Mouse (Mus musculus): Measurements from ENCODE around the gene Slc4a8. TPM values are rescaled to one million over a fixed set of nuclear protein-coding genes. Genes with fewer than 3 reads are reported as not detected.

Slc4a8 gene
- polyA plus RNA-seq, 1 experiment from 2014 or later = 2.2 TPM

DNA sequence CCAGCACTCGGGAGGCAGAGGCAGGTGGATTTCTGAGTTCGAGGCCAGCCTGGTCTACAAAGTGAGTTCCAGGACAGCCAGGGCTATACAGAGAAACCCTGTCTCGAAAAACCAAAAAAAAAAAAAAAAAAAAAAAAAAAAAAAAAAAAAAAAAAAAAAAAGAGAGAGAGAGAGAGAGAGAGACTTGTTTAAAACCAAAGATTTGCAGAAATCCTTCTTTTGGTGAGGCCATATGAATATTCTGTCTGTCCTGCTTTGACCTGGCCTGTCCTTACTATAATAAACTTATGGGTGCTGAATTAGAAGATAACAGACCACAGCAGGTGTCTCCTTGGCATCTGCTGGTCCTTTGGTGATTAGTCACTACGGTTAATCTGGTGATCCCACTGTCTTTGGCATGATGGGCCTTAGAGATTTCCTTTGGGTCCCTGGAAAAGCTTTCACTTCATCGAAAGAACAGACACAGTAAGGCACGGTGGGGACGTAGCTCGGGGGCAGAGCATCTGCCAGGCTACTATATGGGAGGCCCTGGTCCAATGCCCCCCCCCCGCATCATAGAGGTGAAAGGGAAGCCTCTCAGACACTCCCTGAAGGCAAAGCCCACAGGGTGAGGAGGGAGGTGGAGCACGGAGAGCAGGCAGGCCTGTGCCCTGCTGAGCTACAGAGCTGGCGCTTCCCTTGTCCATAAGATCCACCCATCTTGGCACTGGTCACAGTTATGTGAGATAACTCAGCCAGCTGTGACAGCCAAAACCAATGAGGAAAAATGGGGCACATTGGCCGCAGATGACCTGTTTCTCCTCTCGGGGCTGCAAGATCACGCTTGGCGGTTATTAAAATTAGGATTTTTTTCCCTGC lies 26.2 kb upstream of the Slc4a8 start:
- Histone ChIP-seq H3K4me1 (replicated peaks; ENCODE audit: control insufficient read depth, insufficient read depth) (no peaks in the 10 kb centered on the region), H3K9me3 (ENCODE audit: control insufficient read depth, low read length) (no peaks in the 10 kb centered on the region), H3K36me3 (ENCODE audit: control insufficient read depth, insufficient read depth, low read length) (no peaks in the 10 kb centered on the region), H3K9ac (ENCODE audit: low read length) (no peak overlapping the region), H3K27me3 (ENCODE audit: control insufficient read depth, insufficient read depth, low read length) (no peaks in the 10 kb centered on the region), H3K27ac (replicated peaks) (no peak overlapping the region), H3K4me2 (replicated peaks; ENCODE audit: low read depth) (no peak overlapping the region), H3K4me3 (ENCODE audit: low read depth, low read length) (no peak overlapping the region)
- TF ChIP-seq EP300 (optimal IDR thresholded peaks at IDR 0.05) (no peak), CTCF (IDR thresholded peaks at IDR 0.05; ENCODE audit: low read depth) (no peak)
- ATAC-seq (ENCODE audit: low FRiP score, low TSS enrichment) (no peak), DNase-seq (ENCODE audit: low spot score) (no peak)
- 86% methylated on average over 14 of the region's 15 CpGs for WGBS

DNA sequence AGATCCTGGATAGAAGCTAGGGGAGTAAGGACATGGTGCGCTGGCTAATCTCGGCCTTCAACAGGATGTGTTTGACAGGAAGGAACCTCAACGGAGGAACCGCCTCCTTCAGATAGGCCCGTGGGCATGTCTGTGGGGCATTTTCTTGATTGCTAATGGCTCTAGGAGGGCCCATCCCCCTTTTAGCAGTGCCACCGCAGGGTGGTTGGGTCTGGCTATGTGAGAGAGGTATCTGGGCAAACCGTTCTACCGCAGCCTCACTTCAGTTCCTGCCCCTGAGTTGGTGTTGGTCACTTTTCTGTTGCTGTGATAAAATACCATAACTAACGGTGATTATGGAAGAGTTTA lies 25.6 kb upstream of the Slc4a8 start:
- 85% methylated on average over 9 of the region's 9 CpGs for WGBS

DNA sequence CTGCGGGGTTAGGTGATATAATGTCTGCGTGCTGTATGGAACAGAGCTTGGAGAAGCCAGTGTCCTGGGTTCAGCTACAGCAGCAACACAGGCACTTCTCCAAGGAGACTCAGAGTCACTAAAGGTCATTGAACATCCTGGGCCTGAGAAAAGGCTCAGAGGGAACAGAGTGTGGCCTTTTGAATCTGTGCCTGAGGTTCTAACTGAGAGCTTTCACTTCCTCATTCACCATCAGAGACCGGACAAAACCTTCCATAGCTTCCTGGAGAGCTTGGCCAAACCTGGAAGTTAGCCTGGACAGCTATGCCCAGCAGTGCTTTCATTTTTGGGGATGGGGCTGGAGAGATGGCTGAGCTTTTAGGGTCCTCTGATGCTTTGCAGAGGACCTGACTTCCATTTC lies 23.9 kb upstream of the Slc4a8 start:
- TF ChIP-seq EP300 (optimal IDR thresholded peaks at IDR 0.05) (no peak), CTCF (IDR thresholded peaks at IDR 0.05; ENCODE audit: low read depth) (no peak)
- Histone ChIP-seq H3K9me3 (ENCODE audit: control insufficient read depth, low read length) (no peaks in the 10 kb centered on the region), H3K27ac (replicated peaks) (no peak overlapping the region), H3K36me3 (ENCODE audit: control insufficient read depth, insufficient read depth, low read length) (no peaks in the 10 kb centered on the region), H3K4me2 (replicated peaks; ENCODE audit: low read depth) (no peak overlapping the region), H3K9ac (ENCODE audit: low read length) (no peak overlapping the region), H3K4me1 (replicated peaks; ENCODE audit: control insufficient read depth, insufficient read depth) (no peaks in the 10 kb centered on the region), H3K4me3 (ENCODE audit: low read depth, low read length) (no peak overlapping the region), H3K27me3 (ENCODE audit: control insufficient read depth, insufficient read depth, low read length) (no peaks in the 10 kb centered on the region)
- ATAC-seq (ENCODE audit: low FRiP score, low TSS enrichment) (peak; percentile 21; the same call in 1 of the 2 replicates), DNase-seq (ENCODE audit: low spot score) (no peak)
- WGBS = 84% methylated on average over 3 of the region's 3 CpGs

More for the DNA sequence above, 25.6 kb upstream of the Slc4a8 start:
- Histone ChIP-seq H3K27me3 (ENCODE audit: control insufficient read depth, insufficient read depth, low read length) (no peaks in the 10 kb centered on the region), H3K4me2 (replicated peaks; ENCODE audit: low read depth) (no peak overlapping the region), H3K4me3 (ENCODE audit: low read depth, low read length) (no peak overlapping the region), H3K27ac (replicated peaks) (no peak overlapping the region), H3K9ac (ENCODE audit: low read length) (no peak overlapping the region), H3K4me1 (replicated peaks; ENCODE audit: control insufficient read depth, insufficient read depth) (no peaks in the 10 kb centered on the region), H3K36me3 (ENCODE audit: control insufficient read depth, insufficient read depth, low read length) (no peaks in the 10 kb centered on the region), H3K9me3 (ENCODE audit: control insufficient read depth, low read length) (no peaks in the 10 kb centered on the region)
- DNase-seq (ENCODE audit: low spot score) (no peak), ATAC-seq (ENCODE audit: low FRiP score, low TSS enrichment) (no peak)
- TF ChIP-seq CTCF (IDR thresholded peaks at IDR 0.05; ENCODE audit: low read depth) = no peak
- no peak for TF ChIP-seq EP300 (optimal IDR thresholded peaks at IDR 0.05)

DNA sequence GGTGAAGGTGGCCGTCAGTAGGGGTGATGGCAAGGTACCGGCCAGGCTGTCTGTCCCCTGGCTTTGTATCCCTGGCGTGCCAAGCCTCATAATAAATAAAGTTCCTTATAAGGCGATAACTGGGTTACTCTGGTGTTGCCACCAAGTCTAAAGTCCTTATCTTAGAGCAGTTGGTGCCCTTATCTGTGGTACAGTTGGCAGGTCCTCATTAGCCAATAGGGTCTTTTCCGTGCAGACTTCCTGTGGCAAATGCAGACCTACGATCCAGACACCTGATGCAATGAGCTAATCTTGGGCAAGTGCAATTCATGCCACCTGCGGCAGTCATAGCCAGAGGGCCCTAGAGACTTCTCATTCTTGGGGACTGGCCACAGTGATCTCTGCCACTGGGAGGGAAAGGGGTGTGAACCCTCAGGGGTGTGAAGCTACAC lies 23.2 kb upstream of the Slc4a8 start:
- no peaks in the 10 kb centered on the region for H3K36me3 ChIP-seq (ENCODE audit: control insufficient read depth, insufficient read depth, low read length)
- TF ChIP-seq CTCF (IDR thresholded peaks at IDR 0.05; ENCODE audit: low read depth) = no peak
- TF ChIP-seq EP300 (optimal IDR thresholded peaks at IDR 0.05) = no peak
- DNase-seq (ENCODE audit: low spot score) (no peak), ATAC-seq (ENCODE audit: low FRiP score, low TSS enrichment) (peak; percentile 79)
- no peaks in the 10 kb centered on the region for H3K27me3 ChIP-seq (ENCODE audit: control insufficient read depth, insufficient read depth, low read length)
- WGBS = 70% methylated on average over 7 of the region's 7 CpGs
- H3K4me1 ChIP-seq (replicated peaks; ENCODE audit: control insufficient read depth, insufficient read depth) = no peaks in the 10 kb centered on the region
- H3K9ac ChIP-seq (ENCODE audit: low read length) = no peak overlapping the region
- no peak overlapping the region for H3K4me2 ChIP-seq (replicated peaks; ENCODE audit: low read depth)
- no peak overlapping the region for H3K4me3 ChIP-seq (ENCODE audit: low read depth, low read length)
- no peak overlapping the region for H3K27ac ChIP-seq (replicated peaks)
- H3K9me3 ChIP-seq (ENCODE audit: control insufficient read depth, low read length) = no peaks in the 10 kb centered on the region

DNA sequence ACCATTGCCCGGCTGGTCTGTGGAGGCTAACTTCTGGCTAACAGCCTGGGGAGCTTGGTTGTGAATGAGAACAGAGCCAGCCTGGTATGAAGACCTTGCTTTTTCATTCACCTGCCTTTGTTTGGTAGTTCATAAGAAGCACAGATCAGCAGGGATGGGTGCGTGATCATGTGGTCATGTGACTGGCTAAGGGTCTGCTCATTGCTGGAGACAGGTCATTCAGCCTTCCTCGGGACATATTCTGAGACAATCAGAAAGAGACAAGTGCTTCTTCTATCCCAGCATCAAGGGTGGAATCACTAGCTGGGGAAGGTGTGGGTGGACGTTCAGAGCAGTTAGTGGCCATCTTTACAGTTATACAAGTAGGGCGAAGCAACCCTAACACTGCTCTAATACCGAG lies 22.1 kb upstream of the Slc4a8 start:
- Histone ChIP-seq H3K27ac (replicated peaks) (no peak overlapping the region), H3K9ac (ENCODE audit: low read length) (no peak overlapping the region), H3K4me3 (ENCODE audit: low read depth, low read length) (no peak overlapping the region), H3K4me1 (replicated peaks; ENCODE audit: control insufficient read depth, insufficient read depth) (no peaks in the 10 kb centered on the region), H3K9me3 (ENCODE audit: control insufficient read depth, low read length) (no peaks in the 10 kb centered on the region), H3K4me2 (replicated peaks; ENCODE audit: low read depth) (no peak overlapping the region), H3K36me3 (ENCODE audit: control insufficient read depth, insufficient read depth, low read length) (no peaks in the 10 kb centered on the region), H3K27me3 (ENCODE audit: control insufficient read depth, insufficient read depth, low read length) (no peaks in the 10 kb centered on the region)
- ATAC-seq (ENCODE audit: low FRiP score, low TSS enrichment) (no peak), DNase-seq (ENCODE audit: low spot score) (no peak)
- WGBS = 85% methylated on average over 6 of the region's 6 CpGs
- no peak for TF ChIP-seq EP300 (optimal IDR thresholded peaks at IDR 0.05)

DNA sequence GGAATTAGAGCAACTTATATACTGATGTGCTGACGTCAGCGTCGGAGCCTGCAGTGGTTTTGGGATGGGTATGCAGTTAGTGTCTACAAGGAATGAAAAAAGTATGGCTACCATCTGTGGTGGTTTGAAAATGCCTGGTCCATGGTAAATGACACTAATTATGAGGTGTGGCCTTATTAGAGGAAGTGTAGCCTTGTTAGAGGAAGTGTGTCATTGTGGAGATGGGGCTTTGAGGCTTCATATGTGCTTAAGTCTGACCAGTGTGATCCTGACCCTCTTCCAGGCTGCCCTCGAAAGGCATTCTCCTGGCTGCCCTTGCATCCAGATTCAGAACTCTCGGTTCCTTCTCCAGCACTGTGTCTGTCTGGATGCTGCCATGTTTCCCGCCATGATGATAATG lies 18.3 kb upstream of the Slc4a8 start:
- TF ChIP-seq EP300 (optimal IDR thresholded peaks at IDR 0.05) (no peak), CTCF (IDR thresholded peaks at IDR 0.05; ENCODE audit: low read depth) (no peak)
- Histone ChIP-seq H3K4me1 (replicated peaks; ENCODE audit: control insufficient read depth, insufficient read depth) (no peaks in the 10 kb centered on the region), H3K36me3 (ENCODE audit: control insufficient read depth, insufficient read depth, low read length) (no peaks in the 10 kb centered on the region), H3K27ac (replicated peaks) (no peak overlapping the region), H3K27me3 (ENCODE audit: control insufficient read depth, insufficient read depth, low read length) (no peaks in the 10 kb centered on the region), H3K9ac (ENCODE audit: low read length) (no peak overlapping the region), H3K4me2 (replicated peaks; ENCODE audit: low read depth) (no peak overlapping the region), H3K4me3 (ENCODE audit: low read depth, low read length) (no peak overlapping the region), H3K9me3 (ENCODE audit: control insufficient read depth, low read length) (no peaks in the 10 kb centered on the region)
- ATAC-seq (ENCODE audit: low FRiP score, low TSS enrichment) (no peak), DNase-seq (ENCODE audit: low spot score) (no peak)
- 93% methylated on average over 6 of the region's 6 CpGs for WGBS
